Mouse (Mus musculus) liver, postnatal 0 days (tissue): ENCODE measurements at regions not wholly inside any gene's neighbourhood (a gene's known extent, or its start where the extent isn't known, plus 50 kb on each side); places are given as distances from the start of the nearest gene placed in this dataset.

Experiments
- CTCF ChIP-seq: sonication (generic); IDR thresholded peaks from 2 replicates; pipeline ENCODE4 v1.5.1; 2016; ENCODE audit warnings: antibody characterized with exemption, low read depth
- EP300 ChIP-seq: IDR thresholded peaks from 2 replicates; pipeline ENCODE4 v1.6.1; 2016; ENCODE audit warnings: antibody characterized with exemption, low read depth, mild to moderate bottlenecking

GRCm38 (mm10) chr15:11664839-11665379 is 242.2 kb downstream of the Npr3 start:
- TF ChIP-seq CTCF (no peak), EP300 (no peak)
